Mouse (Mus musculus) gastrocnemius, adult 2 months (tissue): ENCODE data around the gene Cdc42ep4. TPM values are rescaled to one million over a fixed set of nuclear protein-coding genes. Genes with fewer than 3 reads are reported as not detected.

Experiments
- DNase-seq: peaks from one replicate; pipeline ENCODE4 v3.0.0; 2022
- H3K27ac ChIP-seq: fragments of 200-600 bp; 2 replicates; pipeline ENCODE4 v1.8.1; 2022; ENCODE audit warnings: mild to moderate bottlenecking
- H3K4me3 ChIP-seq: fragments of 200-600 bp; 2 replicates; pipeline ENCODE4 v1.8.1; 2022; ENCODE audit warnings: mild to moderate bottlenecking, moderate library complexity
- CTCF ChIP-seq: fragments of 200-600 bp; IDR thresholded peaks from 2 replicates; pipeline ENCODE4 v1.8.1; 2022; ENCODE audit warnings: antibody characterized with exemption, mild to moderate bottlenecking, moderate library complexity
- intact Hi-C: fragments of 180-260 bp; cut with DNase I; formaldehyde crosslinking; loops from one replicate; pipeline ENCODE4 v1.15.1; 2025
- total RNA-seq, 2 experiments: library from RNA; stranded (reverse); gene quantifications; 2 replicates each; pipeline ENCODE4 v1.2.3; 2021

Gene Cdc42ep4
- total RNA-seq, 2 experiments from 2014 or later, result 5.2 to 9.1 TPM

- peak overlapping the region; percentile 72 for H3K27ac ChIP-seq
- no peak for TF ChIP-seq CTCF
- H3K4me3 ChIP-seq, result peak overlapping the region; percentile 23; the same call in 1 of the 2 replicates
- intact Hi-C loops, result no loop called here
- DNase-seq, result no peak
Measured at GRCm38 (mm10) chr11:113722405-113723090, 29.1 kb downstream of the Cdc42ep4 start.

DNA sequence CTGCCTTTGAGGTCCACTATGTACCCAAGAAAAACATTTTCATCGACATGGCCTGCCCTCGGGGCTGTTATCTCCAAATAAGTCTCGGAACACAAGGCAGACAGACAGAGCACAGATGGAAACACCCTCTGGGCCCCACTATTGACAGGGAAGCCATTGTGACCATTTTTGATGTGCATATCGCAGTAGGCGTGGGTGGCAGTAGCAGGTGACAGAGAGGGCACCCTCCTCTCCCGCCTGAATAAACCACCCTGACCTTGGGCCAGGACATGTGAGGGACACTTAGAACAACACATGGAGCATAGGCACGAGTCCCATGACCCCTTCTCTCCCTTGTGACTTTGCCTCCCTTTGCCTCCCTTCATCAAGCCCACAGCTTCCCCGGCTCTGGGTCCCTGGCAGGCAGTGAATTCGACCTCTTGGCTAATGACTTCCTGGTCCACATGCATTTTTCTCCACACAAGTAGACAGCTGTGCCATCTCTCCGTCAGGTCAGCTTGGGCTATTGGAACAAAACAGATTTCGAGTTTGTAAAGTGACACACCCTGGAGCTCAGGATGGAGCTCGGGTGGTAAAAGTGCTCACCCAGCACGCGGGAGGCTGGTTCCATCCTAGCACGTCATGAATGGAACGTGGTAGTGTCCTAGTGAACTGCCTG, 33.8 kb downstream of the Cdc42ep4 start:
- Histone ChIP-seq H3K27ac (peak overlapping the region; percentile 24), H3K4me3 (no peak overlapping the region)
- intact Hi-C loops, result no loop called here
- DNase-seq, result no peak
- TF ChIP-seq CTCF, result no peak

DNA sequence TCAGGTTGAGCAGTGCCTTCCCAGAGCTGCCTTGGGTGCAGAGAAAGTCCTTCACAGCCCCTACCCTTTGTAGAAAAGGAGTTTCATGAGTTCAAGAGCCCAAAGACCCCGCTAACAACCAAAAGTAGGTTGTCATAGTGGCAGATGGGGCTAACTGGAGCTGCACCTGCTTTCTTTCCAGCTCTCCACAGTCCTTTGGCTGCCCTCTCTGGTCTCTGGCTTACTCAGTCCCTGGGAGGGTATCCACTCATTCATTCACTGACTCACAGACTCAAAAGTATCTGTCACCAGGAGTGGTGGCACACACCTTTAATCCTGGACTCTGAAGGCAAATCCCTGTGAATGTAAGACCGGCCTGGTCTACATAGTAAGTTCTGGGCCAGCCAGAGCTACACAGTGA, 35.5 kb downstream of the Cdc42ep4 start:
- Histone ChIP-seq H3K27ac (no peak overlapping the region), H3K4me3 (no peak overlapping the region)
- intact Hi-C loops, result no loop called here
- TF ChIP-seq CTCF, result no peak
- DNase-seq, result no peak

DNA sequence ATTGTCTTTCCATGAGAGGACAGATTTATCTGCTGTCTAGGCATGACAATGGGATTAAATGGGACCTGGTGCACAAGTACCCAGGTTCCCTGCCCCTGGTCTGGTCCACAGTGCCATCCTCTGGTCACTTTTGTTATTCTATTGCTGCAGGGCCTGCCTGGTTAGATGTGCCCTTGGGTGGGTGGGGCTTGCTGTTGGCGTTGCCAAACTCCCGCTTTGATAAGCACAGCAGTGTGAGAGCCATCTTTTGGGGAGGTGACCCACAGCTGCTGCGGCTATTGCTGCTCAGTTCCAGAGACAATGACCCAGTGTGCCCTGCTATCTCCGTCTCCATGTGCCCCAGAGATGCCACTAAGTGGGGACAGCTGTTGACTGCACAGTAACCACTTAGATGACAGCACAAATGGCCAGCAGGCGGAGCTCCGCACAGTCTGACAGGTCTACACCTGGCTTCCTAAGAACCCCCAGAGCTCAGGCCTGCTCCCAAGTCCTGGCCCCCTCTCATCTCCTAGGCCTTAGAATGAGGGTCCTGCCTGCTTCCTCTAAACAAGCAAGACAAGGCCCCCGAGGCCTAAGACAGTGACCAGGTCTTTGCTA, 36.5 kb downstream of the Cdc42ep4 start:
- Histone ChIP-seq H3K4me3 (no peak overlapping the region), H3K27ac (no peak overlapping the region)
- intact Hi-C loops, result no loop called here
- no peak for TF ChIP-seq CTCF
- no peak for DNase-seq

GRCm38 (mm10) chr11:113711061-113711460, 40.6 kb downstream of the Cdc42ep4 start:
- no peak overlapping the region; the same call in 1 of the 2 replicates for H3K27ac ChIP-seq
- TF ChIP-seq CTCF, result no peak
- intact Hi-C loops, result no loop called here

GRCm38 (mm10) chr11:113710257-113710777, 41.4 kb downstream of the Cdc42ep4 start:
- H3K27ac ChIP-seq, result peak overlapping the region; percentile 69

More at GRCm38 (mm10) chr11:113711061-113711460, 40.6 kb downstream of the Cdc42ep4 start:
- H3K4me3 ChIP-seq, result no peak overlapping the region
- no peak for DNase-seq

DNA sequence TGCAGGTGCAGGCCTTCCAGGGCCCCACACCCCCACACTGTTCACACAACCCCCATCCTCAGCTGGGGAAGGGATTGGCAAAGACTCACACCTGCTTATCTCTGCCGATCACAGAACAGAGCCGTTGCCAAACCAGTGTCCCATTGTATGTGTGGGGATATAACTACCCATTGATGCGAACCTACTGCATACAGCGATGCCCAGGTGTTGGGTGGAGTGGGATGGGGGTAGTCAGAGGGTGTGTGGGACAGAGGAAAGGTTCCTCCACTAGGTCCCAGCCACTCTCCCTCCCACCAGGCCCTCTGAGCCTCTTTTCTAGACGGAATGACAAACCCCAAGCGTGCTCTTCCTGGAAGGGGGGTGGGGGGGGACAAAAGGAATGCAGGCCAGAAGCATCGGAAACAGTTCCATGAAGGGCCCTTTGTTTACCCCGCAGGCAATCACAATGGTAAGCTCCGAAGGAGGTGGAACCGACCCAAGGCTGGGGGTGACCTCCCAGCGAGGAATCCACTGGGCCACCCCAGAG, 41.9 kb downstream of the Cdc42ep4 start, which contains the start of gene Cpsf4l:
Gene Cpsf4l, minus strand, starts transcription at position 287 of the 526 bp plus-strand sequence.
- intact Hi-C loops, result no loop called here
- TF ChIP-seq CTCF, result no peak

More at GRCm38 (mm10) chr11:113710257-113710777, 41.4 kb downstream of the Cdc42ep4 start:
- TF ChIP-seq CTCF, result no peak
- intact Hi-C loops, result no loop called here
- H3K4me3 ChIP-seq, result peak overlapping the region; percentile 19; the same call in 1 of the 2 replicates
- no peak for DNase-seq

DNA sequence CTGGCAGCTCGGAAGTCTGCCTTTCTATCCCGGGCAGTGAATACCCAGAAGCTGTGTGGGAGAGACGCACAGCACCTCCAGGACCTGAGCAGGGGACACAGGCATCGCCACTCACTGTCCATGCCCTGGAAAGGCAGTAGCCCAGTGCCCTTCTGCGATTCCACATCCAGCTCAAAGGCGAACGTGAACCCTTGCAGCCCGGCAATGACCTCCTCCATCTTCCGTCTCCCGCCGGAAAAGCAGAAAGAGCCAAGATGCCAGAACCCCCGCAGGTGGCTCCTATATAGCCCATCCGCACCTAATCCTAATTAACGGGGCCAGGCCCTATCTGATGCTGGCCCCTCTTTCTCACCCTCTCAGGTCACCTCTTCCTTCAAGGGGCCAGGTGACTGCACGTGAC, 42.4 kb downstream of the Cdc42ep4 start:
- intact Hi-C loops, result no loop called here
- DNase-seq, result no peak
- no peak for TF ChIP-seq CTCF
- Histone ChIP-seq H3K27ac (peak overlapping the region; percentile 69; the same call in 1 of the 2 replicates), H3K4me3 (no peak overlapping the region)

More for the DNA sequence above, 41.9 kb downstream of the Cdc42ep4 start, which contains the start of gene Cpsf4l:
- H3K4me3 ChIP-seq, result peak within 1 kb of the TSS; percentile 19; the same call in 1 of the 2 replicates
- no peak for DNase-seq
- peak within 1 kb of the TSS; percentile 69 for H3K27ac ChIP-seq

DNA sequence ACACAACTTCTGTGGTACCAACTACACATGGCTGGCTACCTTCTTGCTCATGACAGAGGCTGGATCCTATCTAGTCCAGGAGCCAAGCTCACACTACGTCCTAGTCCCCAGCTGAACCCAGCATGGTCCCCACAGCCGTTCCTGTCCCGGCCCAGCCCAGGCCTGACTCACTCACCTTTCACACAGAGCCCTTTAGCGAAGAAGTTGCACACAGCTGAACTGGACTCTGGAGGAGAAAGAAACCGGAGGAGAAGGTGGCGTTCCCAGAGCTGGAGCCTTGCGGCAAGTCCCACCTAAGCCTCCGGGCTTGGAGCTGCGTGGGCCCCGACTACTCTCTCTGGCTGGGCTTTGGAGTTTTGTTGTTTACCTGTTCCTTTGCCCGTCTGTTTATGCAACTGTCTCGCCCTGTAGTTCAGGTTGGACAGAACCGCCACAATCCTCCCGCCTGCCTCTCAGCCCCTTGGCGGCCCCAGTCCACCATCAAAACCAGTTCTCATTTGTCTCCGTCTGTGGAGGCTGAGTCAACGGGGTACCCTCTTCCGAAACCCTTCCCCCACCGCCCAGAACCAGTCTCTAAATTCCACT, 43.0 kb downstream of the Cdc42ep4 start:
- no peak for DNase-seq
- TF ChIP-seq CTCF, result no peak
- intact Hi-C loops, result no loop called here
- H3K4me3 ChIP-seq, result no peak overlapping the region
- no peak overlapping the region for H3K27ac ChIP-seq

DNA sequence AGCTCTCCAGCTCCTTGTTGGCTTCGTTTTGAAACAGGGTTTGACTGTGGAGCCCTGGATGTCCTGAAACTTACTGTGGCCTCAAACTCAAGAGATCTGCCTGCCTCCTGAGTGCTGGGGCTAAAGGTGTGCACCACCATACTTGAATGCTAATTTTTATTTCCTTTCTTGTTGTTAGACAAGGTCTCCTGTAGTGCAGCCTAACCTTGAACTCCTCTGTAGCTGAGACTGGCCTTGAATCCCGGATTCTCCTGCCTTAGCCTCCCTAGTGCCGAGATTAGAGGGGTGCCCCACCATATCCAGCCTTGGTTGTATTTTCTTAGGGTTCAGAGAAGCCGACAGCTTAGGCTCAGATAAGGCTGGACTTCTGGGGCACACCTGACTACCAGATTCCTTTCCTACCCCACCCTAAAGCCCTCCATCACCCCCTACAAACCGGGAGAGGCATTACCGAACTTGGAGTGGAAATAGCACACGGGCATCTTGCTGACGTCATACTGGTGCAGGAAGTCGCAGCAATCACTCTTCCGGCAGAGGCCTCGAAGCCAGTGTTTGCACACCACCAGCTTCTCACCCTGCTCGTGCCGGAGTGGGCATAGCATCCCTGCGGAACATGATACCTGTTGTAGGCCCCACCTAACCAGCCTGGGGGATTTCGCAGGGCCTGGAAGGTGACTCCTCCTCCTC, 45.6 kb downstream of the Cdc42ep4 start:
- H3K4me3 ChIP-seq, result no peak overlapping the region
- peak overlapping the region; percentile 16; the same call in 1 of the 2 replicates for H3K27ac ChIP-seq
- no peak for TF ChIP-seq CTCF
- DNase-seq, result no peak
- intact Hi-C loops, result no loop called here

- peak; percentile 98 for TF ChIP-seq CTCF
- no peak overlapping the region for H3K4me3 ChIP-seq
- H3K27ac ChIP-seq, result no peak overlapping the region
- intact Hi-C loops, result loop anchor here (1.0 to 5.0 kb wide), 3 partner anchors 49 to 108 kb away; partner anchors contain the start of genes Cdc42ep4 and Cog1
- DNase-seq, result peak; percentile 78
Measured at GRCm38 (mm10) chr11:113703758-113704157, 47.9 kb downstream of the Cdc42ep4 start.
